In genomic region chr12:71570116-71570515, GRCm38 (mm10) we compare ENCODE assay signal across 25 mouse cellular contexts.
A peak's percentile ranks its signal among the peaks of the same experiment; 100 is the strongest.
DNase-seq lines count a peak whose midpoint lies in the region; ATAC-seq and TF ChIP-seq lines count a peak whose summit lies in the region.
"Had no signal": no experiment of that assay in that cellular context is flagged by ENCODE, and none has a peak within 500 bp of the region (broad histone marks: within the 10 kb centered on the region; RNA-seq: fewer than 3 reads in every experiment).

No protein-coding gene starts in this region.

- H3K9me3 ChIP-seq in forebrain, embryonic 13.5 days (replicated peaks), result no peaks in the 10 kb centered on the region
- H3K9me3 ChIP-seq in forebrain, embryonic 10.5 days, result no peaks in the 10 kb centered on the region
- H3K9me3 ChIP-seq in embryonic facial prominence, embryonic 13.5 days, result no peaks in the 10 kb centered on the region
- H3K9me3 ChIP-seq in limb, embryonic 12.5 days, result no peaks in the 10 kb centered on the region
- H3K9me3 ChIP-seq: G1E; heart, embryonic 13.5 days; lung, embryonic 15.5 days had no signal

- H3K27ac ChIP-seq in forebrain, embryonic 13.5 days, result peak overlapping the region; percentile 1; the same call in 1 of the 2 replicates
- no peak overlapping the region for H3K27ac ChIP-seq in forebrain, embryonic 10.5 days
- H3K27ac ChIP-seq in layer of hippocampus, adult 2 months, result 0 out of 2 replicates have a peak overlapping the region, but pooled peaks have one; percentile 1
- peak overlapping the region; percentile 74 for H3K27ac ChIP-seq in embryonic facial prominence, embryonic 13.5 days
- H3K27ac ChIP-seq in limb, embryonic 12.5 days, result peak overlapping the region; percentile 69; the same call in 1 of the 2 replicates
- H3K27ac ChIP-seq: heart, embryonic 13.5 days; kidney, postnatal 0 days; lung, embryonic 15.5 days had no signal

- no peak for DNase-seq in forebrain, embryonic 10.5 days (ENCODE audit: extremely low spot score, low spot score)
- DNase-seq in layer of hippocampus, adult 2 months (ENCODE audit: low spot score in 2 of 2), result no peak
- DNase-seq in layer of hippocampus, postnatal 14 days (ENCODE audit: low spot score in 2 of 2), result no peak
- DNase-seq in frontal cortex, postnatal 14 days (ENCODE audit: low spot score in 2 of 2), result no peak
- DNase-seq: adrenal gland, postnatal 10 days; cerebellum, adult 11-12 months; cerebellum, adult 9-11 months; gastrocnemius, postnatal 36 days; heart, postnatal 10 days; kidney, adult 8-10 months; liver; lung, postnatal 36 days; midbrain, embryonic 14.5 days; right cerebral cortex, adult 18-20 months; spleen, adult 18-20 months; thymus, postnatal 14 days had no signal

- no peaks in the 10 kb centered on the region for H3K27me3 ChIP-seq in forebrain, embryonic 13.5 days
- H3K27me3 ChIP-seq in forebrain, embryonic 10.5 days (ENCODE audit: poor library complexity, severe bottlenecking), result 0 out of 2 replicates have a peak, but pooled peaks cover 9% of the 10 kb centered on the region
- H3K27me3 ChIP-seq in embryonic facial prominence, embryonic 13.5 days, result no peaks in the 10 kb centered on the region; the same call in 1 of the 2 replicates
- no peaks in the 10 kb centered on the region; the same call in 1 of the 2 replicates for H3K27me3 ChIP-seq in limb, embryonic 12.5 days
- H3K27me3 ChIP-seq: heart, embryonic 13.5 days; lung, embryonic 15.5 days had no signal

- ATAC-seq in forebrain, embryonic 13.5 days, result no peak
- ATAC-seq in embryonic facial prominence, embryonic 13.5 days (ENCODE audit: insufficient number of reproducible peaks, insufficient read depth, low FRiP score, low TSS enrichment, low read depth), result 0 out of 2 replicates have a peak, but pooled peaks have one; percentile 15
- ATAC-seq in limb, embryonic 12.5 days (ENCODE audit: insufficient number of reproducible peaks, insufficient read depth, low FRiP score, low TSS enrichment, low read depth), result no peak
- no peak for ATAC-seq in cerebellum, adult (ENCODE audit: insufficient number of reproducible peaks, low FRiP score, low TSS enrichment)
- ATAC-seq: intestine, embryonic 16.5 days had no signal

- no peak overlapping the region for H3K4me2 ChIP-seq in forebrain, embryonic 13.5 days
- no peak overlapping the region for H3K4me2 ChIP-seq in embryonic facial prominence, embryonic 13.5 days
- no peak overlapping the region for H3K4me2 ChIP-seq in limb, embryonic 12.5 days
- H3K4me2 ChIP-seq: heart, embryonic 13.5 days; lung, embryonic 15.5 days had no signal

- no peak for TF ChIP-seq CTCF in layer of hippocampus, adult 2 months (conservative IDR thresholded peaks at IDR 0.05)

- H3K9ac ChIP-seq in forebrain, embryonic 13.5 days, result no peak overlapping the region
- H3K9ac ChIP-seq in embryonic facial prominence, embryonic 13.5 days, result no peak overlapping the region
- no peak overlapping the region for H3K9ac ChIP-seq in limb, embryonic 12.5 days (replicated peaks)
- H3K9ac ChIP-seq: heart, embryonic 13.5 days; lung, embryonic 15.5 days had no signal

- WGBS in forebrain, embryonic 13.5 days, result 70% methylated on average over 2 of the region's 2 CpGs
- WGBS in forebrain, embryonic 10.5 days, result 86% methylated on average over 2 of the region's 2 CpGs
- WGBS in embryonic facial prominence, embryonic 13.5 days, result 77% methylated on average over 2 of the region's 2 CpGs
- 81% methylated on average over 2 of the region's 2 CpGs for WGBS in limb, embryonic 12.5 days

- H3K4me3 ChIP-seq in forebrain, embryonic 13.5 days, result no peak overlapping the region
- H3K4me3 ChIP-seq in forebrain, embryonic 10.5 days, result no peak overlapping the region
- no peak overlapping the region for H3K4me3 ChIP-seq in layer of hippocampus, adult 2 months
- H3K4me3 ChIP-seq in embryonic facial prominence, embryonic 13.5 days, result no peak overlapping the region
- H3K4me3 ChIP-seq in limb, embryonic 12.5 days (replicated peaks), result no peak overlapping the region
- H3K4me3 ChIP-seq: heart, embryonic 13.5 days; lung, embryonic 15.5 days had no signal

- no peaks in the 10 kb centered on the region for H3K36me3 ChIP-seq in forebrain, embryonic 13.5 days (ENCODE audit: poor library complexity, severe bottlenecking)
- no peaks in the 10 kb centered on the region for H3K36me3 ChIP-seq in forebrain, embryonic 10.5 days (replicated peaks)
- H3K36me3 ChIP-seq in embryonic facial prominence, embryonic 13.5 days, result no peaks in the 10 kb centered on the region
- no peaks in the 10 kb centered on the region for H3K36me3 ChIP-seq in limb, embryonic 12.5 days
- H3K36me3 ChIP-seq: G1E; heart, embryonic 13.5 days; lung, embryonic 15.5 days had no signal

- H3K4me1 ChIP-seq in forebrain, embryonic 13.5 days, result peaks cover 48% of the 10 kb centered on the region
- peaks cover 55% of the 10 kb centered on the region for H3K4me1 ChIP-seq in forebrain, embryonic 10.5 days
- H3K4me1 ChIP-seq in embryonic facial prominence, embryonic 13.5 days, result peaks cover 29% of the 10 kb centered on the region
- peaks cover 15% of the 10 kb centered on the region for H3K4me1 ChIP-seq in limb, embryonic 12.5 days (replicated peaks)
- H3K4me1 ChIP-seq: lung, embryonic 15.5 days had no signal
